Mouse (Mus musculus) olfactory bulb, adult 2 months (tissue): Measurements from ENCODE around the gene Ppp2r5e. TPM values are rescaled to one million over a fixed set of nuclear protein-coding genes. Genes with fewer than 3 reads are reported as not detected.

ENCODE experiments used
- H3K27ac ChIP-seq: fragments of 200-500 bp; 2 replicates; pipeline ENCODE4 v1.5.1; 2012; ENCODE audit warnings: low read depth, low read length; ENCODE audit not compliant: insufficient read depth
- H3K4me1 ChIP-seq: fragments of 200-500 bp; 2 replicates; pipeline ENCODE4 v1.6.1; 2012; ENCODE audit warnings: low read length; ENCODE audit not compliant: control insufficient read depth, insufficient read depth
- H3K4me3 ChIP-seq: fragments of 200-500 bp; 2 replicates; pipeline ENCODE4 v1.5.1; 2012; ENCODE audit warnings: mild to moderate bottlenecking, low read depth, low read length, moderate library complexity; ENCODE audit not compliant: insufficient read depth
- CTCF ChIP-seq: fragments of 200-500 bp; IDR thresholded peaks from 2 replicates; pipeline ENCODE4 v1.5.1; 2012; ENCODE audit warnings: low read depth, mild to moderate bottlenecking, low read length, moderate library complexity; ENCODE audit not compliant: insufficient read depth
- POLR2A ChIP-seq: fragments of 200-500 bp; IDR thresholded peaks from 2 replicates; pipeline ENCODE4 v1.6.1; 2012; ENCODE audit warnings: mild to moderate bottlenecking, low read depth, low read length, moderate library complexity; ENCODE audit not compliant: insufficient read depth
- WGBS: fragments of 180-500 bp; shearing (Covaris S2); methylation state at CpG from one replicate; pipeline ENCODE4 v1.1.7; 2018; 5-methylcytosine and 5-hydroxymethylcytosine counted together
- polyA plus RNA-seq: library from polyadenylated mRNA; stranded (reverse); fragments of >200 nt; gene quantifications from 2 replicates; pipeline ENCODE4 v1.2.4, GENCODE M21; 2012; ENCODE audit warnings: low replicate concordance; ENCODE audit not compliant: missing spikeins, insufficient read depth, insufficient read length

The Ppp2r5e gene
- polyA plus RNA-seq, 1 experiment = 553 TPM

- H3K27ac ChIP-seq = no peak overlapping the region
- TF ChIP-seq CTCF (no peak), POLR2A (no peak)
- no peak overlapping the region for H3K4me3 ChIP-seq
- peaks cover 13% of the 10 kb centered on the region for H3K4me1 ChIP-seq
- 78% methylated on average over 10 of the region's 10 CpGs for WGBS
These were observed 76.7 kb downstream of the Ppp2r5e start for GRCm38 (mm10) chr12:75519181-75519940.

- no peak for TF ChIP-seq CTCF
- no peak for TF ChIP-seq POLR2A
- Histone ChIP-seq H3K4me3 (no peak overlapping the region), H3K4me1 (peaks cover 9% of the 10 kb centered on the region), H3K27ac (no peak overlapping the region)
- WGBS = 80% methylated on average over 10 of the region's 10 CpGs
These were observed 80.6 kb downstream of the Ppp2r5e start for GRCm38 (mm10) chr12:75515301-75515906.

GRCm38 (mm10) chr12:75511520-75511919 is 84.5 kb downstream of the Ppp2r5e start:
- WGBS = 94% methylated on average over 2 of the region's 2 CpGs
- TF ChIP-seq POLR2A = no peak
- TF ChIP-seq CTCF = no peak
- H3K4me3 ChIP-seq = no peak overlapping the region
- no peak overlapping the region for H3K27ac ChIP-seq
- 0 out of 2 replicates have a peak, but pooled peaks cover 2% of the 10 kb centered on the region for H3K4me1 ChIP-seq

- 62% methylated on average over 6 of the region's 6 CpGs for WGBS
- Histone ChIP-seq H3K4me3 (no peak overlapping the region), H3K27ac (no peak overlapping the region), H3K4me1 (peaks cover 2% of the 10 kb centered on the region; the same call in 1 of the 2 replicates)
- no peak for TF ChIP-seq POLR2A
- no peak for TF ChIP-seq CTCF
These were observed 90.9 kb downstream of the Ppp2r5e start for GRCm38 (mm10) chr12:75504991-75505650.

- no peak overlapping the region for H3K4me3 ChIP-seq
- H3K27ac ChIP-seq = no peak overlapping the region
- WGBS = 60% methylated on average over 4 of the region's 4 CpGs
- TF ChIP-seq CTCF = no peak
- no peak for TF ChIP-seq POLR2A
- peaks cover 4% of the 10 kb centered on the region; the same call in 1 of the 2 replicates for H3K4me1 ChIP-seq
These were observed 93.4 kb downstream of the Ppp2r5e start for GRCm38 (mm10) chr12:75502664-75503063.

GRCm38 (mm10) chr12:75497698-75498097 is 98.3 kb downstream of the Ppp2r5e start:
- WGBS = 43% methylated on average over 1 of the region's 1 CpGs
- Histone ChIP-seq H3K4me1 (0 out of 2 replicates have a peak, but pooled peaks cover 3% of the 10 kb centered on the region), H3K27ac (no peak overlapping the region), H3K4me3 (no peak overlapping the region)
- no peak for TF ChIP-seq CTCF
- no peak for TF ChIP-seq POLR2A

GRCm38 (mm10) chr12:75495636-75496035 is 100.4 kb downstream of the Ppp2r5e start:
- TF ChIP-seq CTCF (no peak), POLR2A (no peak)
- WGBS = 95% methylated on average over 3 of the region's 3 CpGs
- 0 out of 2 replicates have a peak, but pooled peaks cover 3% of the 10 kb centered on the region for H3K4me1 ChIP-seq
- H3K4me3 ChIP-seq = no peak overlapping the region
- H3K27ac ChIP-seq = no peak overlapping the region

GRCm38 (mm10) chr12:75494643-75495042 is 101.4 kb downstream of the Ppp2r5e start:
- WGBS = 88% methylated on average over 3 of the region's 3 CpGs
- Histone ChIP-seq H3K4me1 (0 out of 2 replicates have a peak, but pooled peaks cover 3% of the 10 kb centered on the region), H3K27ac (no peak overlapping the region), H3K4me3 (no peak overlapping the region)
- no peak for TF ChIP-seq CTCF
- no peak for TF ChIP-seq POLR2A
